ENCODE assay signal across 23 mouse cellular contexts in the genomic region with DNA sequence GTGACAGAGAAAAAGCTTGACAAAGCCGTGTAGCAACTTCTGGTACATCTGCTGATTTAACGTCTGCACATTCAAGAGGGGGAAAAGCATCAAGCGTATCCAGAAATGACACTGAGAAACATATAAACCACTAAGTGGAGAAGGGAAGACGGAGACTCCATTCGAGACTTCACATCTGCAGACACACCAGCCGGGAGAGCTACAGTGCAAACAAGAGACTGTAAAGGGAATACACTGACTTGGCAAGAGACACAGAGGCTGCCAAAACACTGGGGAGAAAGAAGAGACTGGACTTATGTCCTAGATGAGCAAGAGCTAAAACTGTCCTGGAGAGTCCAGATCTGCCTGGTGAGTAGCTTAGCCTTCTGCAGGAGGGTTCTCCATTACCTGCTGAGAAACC.
"Had no signal": no experiment of that assay in that cellular context is flagged by ENCODE, and none has a peak within 500 bp of the region (broad histone marks: within the 10 kb centered on the region; RNA-seq: fewer than 3 reads in every experiment).

No protein-coding gene starts in this region.

- H3K4me2 ChIP-seq: heart, embryonic 11.5 days; heart, embryonic 13.5 days; heart, embryonic 15.5 days; hindbrain, embryonic 12.5 days; hindbrain, embryonic 14.5 days; intestine, embryonic 15.5 days; limb, embryonic 12.5 days had no signal

- H3K36me3 ChIP-seq: heart, embryonic 13.5 days; heart, embryonic 15.5 days; hindbrain, embryonic 10.5 days; hindbrain, embryonic 12.5 days; intestine, embryonic 15.5 days; limb, embryonic 10.5 days; limb, embryonic 12.5 days had no signal

- H3K27me3 ChIP-seq: heart, embryonic 13.5 days; heart, embryonic 15.5 days; hindbrain, embryonic 12.5 days; intestine, embryonic 15.5 days had no signal

- H3K4me1 ChIP-seq: intestine, embryonic 15.5 days; limb, embryonic 12.5 days had no signal

- ATAC-seq: intestine, embryonic 15.5 days; intestine, postnatal 0 days had no signal

- H3K27ac ChIP-seq: gastrocnemius, adult 2 months; heart, adult 2 months; heart, embryonic 13.5 days; heart, embryonic 15.5 days; hindbrain, embryonic 10.5 days; hindbrain, embryonic 12.5 days; hindbrain, embryonic 14.5 days; intestine, embryonic 15.5 days; limb, embryonic 10.5 days; limb, embryonic 12.5 days had no signal

- DNase-seq: gastrocnemius, adult 2 months; gastrocnemius, postnatal 10 days; gastrocnemius, postnatal 25 days; heart, adult 2 months; heart, postnatal 4 days; kidney, adult 18-20 months; kidney, adult 8-10 months; kidney, postnatal 10 days; kidney, postnatal 25 days; kidney, postnatal 4 days; layer of hippocampus, adult 9-11 months; liver had no signal

- H3K9me3 ChIP-seq: hindbrain, embryonic 12.5 days; intestine, embryonic 15.5 days; limb, embryonic 10.5 days; limb, embryonic 12.5 days had no signal

- H3K4me3 ChIP-seq: gastrocnemius, adult 2 months; heart, adult 2 months; heart, embryonic 13.5 days; heart, embryonic 15.5 days; hindbrain, embryonic 10.5 days; hindbrain, embryonic 12.5 days; intestine, embryonic 15.5 days; left cerebral cortex, adult 2 months; limb, embryonic 10.5 days; limb, embryonic 12.5 days had no signal

- H3K9ac ChIP-seq: heart, embryonic 13.5 days; heart, embryonic 15.5 days; hindbrain, embryonic 12.5 days; hindbrain, embryonic 14.5 days; intestine, embryonic 15.5 days; limb, embryonic 12.5 days had no signal
